Mouse (Mus musculus): ENCODE results near the gene Tmem8. TPM values are rescaled to one million over a fixed set of nuclear protein-coding genes. Genes with fewer than 3 reads are reported as not detected.

Gene Tmem8
- total and polyA plus RNA-seq, 2 experiments: 8.8 to 52.5 TPM

GRCm38 (mm10) chr17:26070136-26070535 lies 43.0 kb upstream of the Tmem8 start:
- H3K4me1 ChIP-seq (ENCODE audit: control insufficient read depth, insufficient read depth, low read length): peaks cover 23% of the 10 kb centered on the region
- H3K36me3 ChIP-seq (ENCODE audit: control insufficient read depth, insufficient read depth, low read length): no peaks in the 10 kb centered on the region
- H3K27me3 ChIP-seq (ENCODE audit: control insufficient read depth, insufficient read depth, low read length): no peaks in the 10 kb centered on the region
- DNase-seq (ENCODE audit: extremely low read depth, low read depth, low spot score): peak; percentile 55
- peaks cover 25% of the 10 kb centered on the region for H3K79me2 ChIP-seq (ENCODE audit: control insufficient read depth, insufficient read depth, low read length)
- H3K27ac ChIP-seq (replicated peaks; ENCODE audit: insufficient read depth, low read depth, low read length): no peak overlapping the region
- WGBS: 22% methylated on average over 6 of the region's 6 CpGs
- no peak for TF ChIP-seq POLR2A (IDR thresholded peaks at IDR 0.05; ENCODE audit: extremely low read depth, insufficient read depth, low read length)
- no peak for TF ChIP-seq CTCF (IDR thresholded peaks at IDR 0.05; ENCODE audit: low read depth, low read length)
- no peak overlapping the region for H3K9ac ChIP-seq (ENCODE audit: low read depth, low read length)
- H3K4me3 ChIP-seq (ENCODE audit: insufficient read depth, low read depth, low read length): no peak overlapping the region

GRCm38 (mm10) chr17:26075246-26075645 lies 37.9 kb upstream of the Tmem8 start:
- Histone ChIP-seq H3K27me3 (ENCODE audit: control insufficient read depth, insufficient read depth, low read length) (no peaks in the 10 kb centered on the region), H3K27ac (replicated peaks; ENCODE audit: insufficient read depth, low read depth, low read length) (no peak overlapping the region), H3K79me2 (ENCODE audit: control insufficient read depth, insufficient read depth, low read length) (no peaks in the 10 kb centered on the region), H3K9ac (ENCODE audit: low read depth, low read length) (no peak overlapping the region), H3K36me3 (ENCODE audit: control insufficient read depth, insufficient read depth, low read length) (no peaks in the 10 kb centered on the region), H3K4me3 (ENCODE audit: insufficient read depth, low read depth, low read length) (no peak overlapping the region), H3K4me1 (ENCODE audit: control insufficient read depth, insufficient read depth, low read length) (no peaks in the 10 kb centered on the region; the same call in 1 of the 2 replicates)
- TF ChIP-seq POLR2A (IDR thresholded peaks at IDR 0.05; ENCODE audit: extremely low read depth, insufficient read depth, low read length): no peak
- TF ChIP-seq CTCF (IDR thresholded peaks at IDR 0.05; ENCODE audit: low read depth, low read length): no peak
- DNase-seq (ENCODE audit: extremely low read depth, low read depth, low spot score): no peak
- WGBS: 82% methylated on average over 3 of the region's 3 CpGs

GRCm38 (mm10) chr17:26078851-26079250 lies 34.2 kb upstream of the Tmem8 start:
- Histone ChIP-seq H3K36me3 (ENCODE audit: control insufficient read depth, insufficient read depth, low read length) (peaks cover 16% of the 10 kb centered on the region), H3K79me2 (ENCODE audit: control insufficient read depth, insufficient read depth, low read length) (no peaks in the 10 kb centered on the region), H3K4me1 (ENCODE audit: control insufficient read depth, insufficient read depth, low read length) (no peaks in the 10 kb centered on the region), H3K27ac (replicated peaks; ENCODE audit: insufficient read depth, low read depth, low read length) (no peak overlapping the region), H3K9ac (ENCODE audit: low read depth, low read length) (no peak overlapping the region), H3K27me3 (ENCODE audit: control insufficient read depth, insufficient read depth, low read length) (no peaks in the 10 kb centered on the region), H3K4me3 (ENCODE audit: insufficient read depth, low read depth, low read length) (no peak overlapping the region)
- DNase-seq (ENCODE audit: extremely low read depth, low read depth, low spot score): no peak
- TF ChIP-seq CTCF (IDR thresholded peaks at IDR 0.05; ENCODE audit: low read depth, low read length) (no peak), POLR2A (IDR thresholded peaks at IDR 0.05; ENCODE audit: extremely low read depth, insufficient read depth, low read length) (no peak)
- 81% methylated on average over 2 of the region's 2 CpGs for WGBS

- Histone ChIP-seq H3K9ac (ENCODE audit: low read depth, low read length) (no peak overlapping the region), H3K4me3 (ENCODE audit: insufficient read depth, low read depth, low read length) (no peak overlapping the region), H3K27ac (replicated peaks; ENCODE audit: insufficient read depth, low read depth, low read length) (no peak overlapping the region), H3K4me1 (ENCODE audit: control insufficient read depth, insufficient read depth, low read length) (no peaks in the 10 kb centered on the region), H3K27me3 (ENCODE audit: control insufficient read depth, insufficient read depth, low read length) (no peaks in the 10 kb centered on the region), H3K79me2 (ENCODE audit: control insufficient read depth, insufficient read depth, low read length) (no peaks in the 10 kb centered on the region), H3K36me3 (ENCODE audit: control insufficient read depth, insufficient read depth, low read length) (peaks cover 28% of the 10 kb centered on the region)
- TF ChIP-seq POLR2A (IDR thresholded peaks at IDR 0.05; ENCODE audit: extremely low read depth, insufficient read depth, low read length) (no peak), CTCF (IDR thresholded peaks at IDR 0.05; ENCODE audit: low read depth, low read length) (no peak)
- no peak for DNase-seq (ENCODE audit: extremely low read depth, low read depth, low spot score)
- WGBS: 17% methylated on average over 2 of the region's 2 CpGs
These were observed 32.2 kb upstream of the Tmem8 start for GRCm38 (mm10) chr17:26080867-26081266.

- Histone ChIP-seq H3K27ac (replicated peaks; ENCODE audit: insufficient read depth, low read depth, low read length) (peak overlapping the region; percentile 61), H3K27me3 (ENCODE audit: control insufficient read depth, insufficient read depth, low read length) (no peaks in the 10 kb centered on the region), H3K4me3 (ENCODE audit: insufficient read depth, low read depth, low read length) (no peak overlapping the region), H3K79me2 (ENCODE audit: control insufficient read depth, insufficient read depth, low read length) (no peaks in the 10 kb centered on the region), H3K9ac (ENCODE audit: low read depth, low read length) (no peak overlapping the region), H3K36me3 (ENCODE audit: control insufficient read depth, insufficient read depth, low read length) (peaks cover 26% of the 10 kb centered on the region), H3K4me1 (ENCODE audit: control insufficient read depth, insufficient read depth, low read length) (peaks cover 21% of the 10 kb centered on the region)
- TF ChIP-seq CTCF (IDR thresholded peaks at IDR 0.05; ENCODE audit: low read depth, low read length): no peak
- no peak for TF ChIP-seq POLR2A (IDR thresholded peaks at IDR 0.05; ENCODE audit: extremely low read depth, insufficient read depth, low read length)
- WGBS: 14% methylated on average over 9 of the region's 9 CpGs
- DNase-seq (ENCODE audit: extremely low read depth, low read depth, low spot score): peak; percentile 100
These were observed 26.0 kb upstream of the Tmem8 start for GRCm38 (mm10) chr17:26087059-26087564.

- peaks cover 21% of the 10 kb centered on the region for H3K4me1 ChIP-seq (ENCODE audit: control insufficient read depth, insufficient read depth, low read length)
- no peaks in the 10 kb centered on the region for H3K27me3 ChIP-seq (ENCODE audit: control insufficient read depth, insufficient read depth, low read length)
- H3K4me3 ChIP-seq (ENCODE audit: insufficient read depth, low read depth, low read length): peak within 1 kb of the TSS; percentile 67
- H3K79me2 ChIP-seq (ENCODE audit: control insufficient read depth, insufficient read depth, low read length): no peaks in the 10 kb centered on the region
- peak; percentile 95 for DNase-seq (ENCODE audit: extremely low read depth, low read depth, low spot score)
- H3K9ac ChIP-seq (ENCODE audit: low read depth, low read length): peak within 1 kb of the TSS; percentile 78
- WGBS: under 1% methylated on average over 32 of the region's 32 CpGs
- TF ChIP-seq CTCF (IDR thresholded peaks at IDR 0.05; ENCODE audit: low read depth, low read length) (peak; percentile 84), POLR2A (IDR thresholded peaks at IDR 0.05; ENCODE audit: extremely low read depth, insufficient read depth, low read length) (peak; percentile 87)
- H3K36me3 ChIP-seq (ENCODE audit: control insufficient read depth, insufficient read depth, low read length): peaks cover 9% of the 10 kb centered on the region; the same call in 1 of the 2 replicates
- H3K27ac ChIP-seq (replicated peaks; ENCODE audit: insufficient read depth, low read depth, low read length): peak within 1 kb of the TSS; percentile 87
These were observed 23.0 kb upstream of the Tmem8 start, which contains the start of gene Decr2 for GRCm38 (mm10) chr17:26089905-26090632. Gene Decr2 (minus strand): TSS chr17:26090337.
